In genomic region chr9:91462713-91463425, GRCm38 (mm10) we compare ENCODE assay signal across 24 mouse cellular contexts.
"Had no signal": no experiment of that assay in that cellular context is flagged by ENCODE, and none has a peak within 500 bp of the region (broad histone marks: within the 10 kb centered on the region; RNA-seq: fewer than 3 reads in every experiment).

No protein-coding gene starts in this region.

- H3K36me3 ChIP-seq: heart, embryonic 13.5 days; heart, embryonic 15.5 days; kidney, embryonic 15.5 days; limb, embryonic 13.5 days; limb, embryonic 15.5 days; liver, embryonic 13.5 days had no signal

- H3K27me3 ChIP-seq: heart, embryonic 13.5 days; heart, embryonic 15.5 days; kidney, embryonic 15.5 days; limb, embryonic 13.5 days; limb, embryonic 15.5 days; liver, embryonic 13.5 days had no signal

- H3K9me3 ChIP-seq: heart, embryonic 13.5 days; heart, embryonic 15.5 days; kidney, embryonic 15.5 days; limb, embryonic 13.5 days; limb, embryonic 15.5 days; liver, embryonic 13.5 days had no signal

- H3K27ac ChIP-seq: heart, adult 2 months; heart, embryonic 13.5 days; heart, embryonic 15.5 days; kidney, embryonic 15.5 days; kidney, postnatal 0 days; limb, embryonic 13.5 days; limb, embryonic 15.5 days; liver, embryonic 13.5 days had no signal

- ATAC-seq: forebrain, postnatal 0 days; intestine, embryonic 16.5 days had no signal

- H3K4me2 ChIP-seq: heart, embryonic 11.5 days; heart, embryonic 13.5 days; heart, embryonic 15.5 days; kidney, embryonic 15.5 days; limb, embryonic 13.5 days; limb, embryonic 15.5 days; liver, embryonic 13.5 days had no signal

- H3K4me3 ChIP-seq: heart, adult 2 months; heart, embryonic 13.5 days; heart, embryonic 15.5 days; kidney, embryonic 15.5 days; limb, embryonic 13.5 days; limb, embryonic 15.5 days; liver, embryonic 13.5 days had no signal

- H3K4me1 ChIP-seq: heart, embryonic 13.5 days; heart, embryonic 15.5 days; kidney, embryonic 15.5 days; limb, embryonic 13.5 days; limb, embryonic 15.5 days; liver, embryonic 13.5 days had no signal

- DNase-seq: forebrain, postnatal 0 days; gastrocnemius, postnatal 14 days; gastrocnemius, postnatal 36 days; heart, adult 11 months; heart, adult 2 months; heart, postnatal 14 days; heart, postnatal 36 days; kidney, adult 11 months; kidney, adult 2 months; kidney, adult 9 months; kidney, postnatal 14 days; kidney, postnatal 36 days; layer of hippocampus, adult 9-11 months; layer of hippocampus, postnatal 36 days; left cerebral cortex, postnatal 4 days; liver, embryonic 13.5 days had no signal

- H3K9ac ChIP-seq: forebrain, postnatal 0 days; heart, embryonic 13.5 days; heart, embryonic 15.5 days; kidney, embryonic 15.5 days; limb, embryonic 13.5 days; limb, embryonic 15.5 days; liver, embryonic 13.5 days had no signal
